In the genomic region with DNA sequence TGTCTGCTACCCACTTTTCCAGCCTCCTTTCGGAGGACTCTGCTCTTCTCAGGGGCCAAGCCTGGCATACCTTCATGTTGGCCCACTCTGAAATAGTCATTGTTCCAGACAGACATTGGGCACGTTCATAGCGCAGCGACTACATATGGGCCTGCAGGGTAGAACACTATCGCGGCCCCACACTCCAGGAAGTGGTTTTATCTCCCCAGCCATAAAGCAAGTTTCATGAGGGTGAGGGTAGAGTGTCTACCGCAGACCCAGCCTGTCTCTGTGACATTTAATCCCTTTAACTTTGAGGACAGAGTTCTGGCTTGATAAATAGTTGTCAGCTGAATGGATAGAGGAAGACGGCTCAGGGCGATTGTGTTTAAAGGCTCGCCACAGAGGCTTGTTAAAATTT, we compare ENCODE assay signal across 8 mouse cellular contexts.
DNase-seq lines count a peak whose midpoint lies in the region; ATAC-seq and TF ChIP-seq lines count a peak whose summit lies in the region.
"Had no signal": no experiment of that assay in that cellular context is flagged by ENCODE, and none has a peak within 500 bp of the region (broad histone marks: within the 10 kb centered on the region; RNA-seq: fewer than 3 reads in every experiment).

No protein-coding gene starts in this region.

- H3K4me3 ChIP-seq in G1E (ENCODE audit: low read depth, low read length) = no peak overlapping the region; the same call in 1 of the 2 replicates
- no peak overlapping the region for H3K4me3 ChIP-seq in midbrain, embryonic 13.5 days (replicated peaks)
- no peak overlapping the region for H3K4me3 ChIP-seq in forebrain, embryonic 12.5 days (replicated peaks)

- 42% methylated on average over 10 of the region's 10 CpGs for WGBS in midbrain, embryonic 13.5 days
- WGBS in forebrain, embryonic 12.5 days = 71% methylated on average over 10 of the region's 10 CpGs

- no peaks in the 10 kb centered on the region for H3K9me3 ChIP-seq in G1E (replicated peaks)
- H3K9me3 ChIP-seq in midbrain, embryonic 13.5 days = no peaks in the 10 kb centered on the region
- H3K9me3 ChIP-seq in forebrain, embryonic 12.5 days = no peaks in the 10 kb centered on the region

- peak; percentile 100 for ATAC-seq in G1E (ENCODE audit: extremely low read depth, insufficient number of reproducible peaks, low FRiP score, poor library complexity, severe bottlenecking)
- peak; percentile 95 to 97 for ATAC-seq in hematopoietic stem cell, adult 5-6 weeks (replicated peaks in 1 of 2; ENCODE audit: insufficient read depth in 1 of 2, low FRiP score in 2 of 2, low TSS enrichment in 1 of 2, low read depth in 1 of 2, poor library complexity in 2 of 2, severe bottlenecking in 2 of 2)
- 0 out of 2 replicates have a peak, but pooled peaks have one; percentile 24 for ATAC-seq in midbrain, embryonic 13.5 days
- no peak for ATAC-seq in forebrain, embryonic 12.5 days (ENCODE audit: low FRiP score)
- ATAC-seq: forebrain, embryonic 14.5 days had no signal

- peak; percentile 73 for DNase-seq in G1E (ENCODE audit: low spot score)
- peak; percentile 44 for DNase-seq in T-cell, adult 2 months (ENCODE audit: low spot score)
- no peak for DNase-seq in ovary, postnatal 10 days (ENCODE audit: low spot score)
- DNase-seq in lung, adult 18-20 months = no peak

- no peak for TF ChIP-seq CTCF in G1E (IDR thresholded peaks at IDR 0.05; ENCODE audit: low read depth, low read length)

- H3K36me3 ChIP-seq in G1E (replicated peaks) = no peaks in the 10 kb centered on the region
- no peaks in the 10 kb centered on the region for H3K36me3 ChIP-seq in midbrain, embryonic 13.5 days
- H3K36me3 ChIP-seq in forebrain, embryonic 12.5 days (replicated peaks) = no peaks in the 10 kb centered on the region

- H3K4me2 ChIP-seq in midbrain, embryonic 13.5 days (replicated peaks) = peak overlapping the region; percentile 42
- no peak overlapping the region for H3K4me2 ChIP-seq in forebrain, embryonic 12.5 days

- H3K4me1 ChIP-seq in G1E (ENCODE audit: insufficient read depth, low read depth, low read length) = peaks cover 73% of the 10 kb centered on the region
- peaks cover 19% of the 10 kb centered on the region for H3K4me1 ChIP-seq in midbrain, embryonic 13.5 days (replicated peaks)
- H3K4me1 ChIP-seq in forebrain, embryonic 12.5 days = peaks cover 13% of the 10 kb centered on the region

- H3K27ac ChIP-seq in midbrain, embryonic 13.5 days = no peak overlapping the region
- H3K27ac ChIP-seq in forebrain, embryonic 12.5 days = no peak overlapping the region

- H3K27me3 ChIP-seq in G1E (ENCODE audit: insufficient read depth, low read length) = no peaks in the 10 kb centered on the region
- 0 out of 2 replicates have a peak, but pooled peaks cover 6% of the 10 kb centered on the region for H3K27me3 ChIP-seq in midbrain, embryonic 13.5 days
- no peaks in the 10 kb centered on the region; the same call in 1 of the 2 replicates for H3K27me3 ChIP-seq in forebrain, embryonic 12.5 days

- H3K9ac ChIP-seq in midbrain, embryonic 13.5 days (replicated peaks) = no peak overlapping the region
- no peak overlapping the region for H3K9ac ChIP-seq in forebrain, embryonic 12.5 days

Comparison
In these comparisons a context has a peak if more than half of its experiments do, and no peak if none do; other contexts are left out.
1. DNase-seq: peak in G1E (single experiment) and T-cell, adult 2 months (single experiment); none in ovary, postnatal 10 days (single experiment) and lung, adult 18-20 months (0 of 2).